10 mouse cellular contexts compared by ENCODE assay signal in genomic region chr14:33152941-33153340, GRCm38 (mm10). TPM values are rescaled to one million over a fixed set of nuclear protein-coding genes. Genes with fewer than 3 reads are reported as not detected.
A peak's percentile ranks its signal among the peaks of the same experiment; 100 is the strongest.
DNase-seq lines count a peak whose midpoint lies in the region; ATAC-seq and TF ChIP-seq lines count a peak whose summit lies in the region.
"Had no signal": no experiment of that assay in that cellular context is flagged by ENCODE, and none has a peak within 500 bp of the region (broad histone marks: within the 10 kb centered on the region; RNA-seq: fewer than 3 reads in every experiment).

No protein-coding gene starts in this region.

- H3K9ac ChIP-seq in hindbrain, postnatal 0 days (replicated peaks; ENCODE audit: low read length) = no peak overlapping the region
- H3K9ac ChIP-seq: intestine, embryonic 15.5 days had no signal

- no peak for ATAC-seq in hindbrain, postnatal 0 days
- ATAC-seq: intestine, embryonic 15.5 days had no signal

- 57% methylated on average over 1 of the region's 1 CpGs for WGBS in hindbrain, postnatal 0 days
- 65% methylated on average over 1 of the region's 1 CpGs for WGBS in hindbrain, embryonic 10.5 days
- 40% methylated on average over 1 of the region's 1 CpGs for WGBS in lung, adult 2 months

- no peak overlapping the region for H3K27ac ChIP-seq in hindbrain, postnatal 0 days
- H3K27ac ChIP-seq in hindbrain, embryonic 10.5 days = no peak overlapping the region
- H3K27ac ChIP-seq: intestine, embryonic 15.5 days had no signal

- H3K4me2 ChIP-seq in hindbrain, postnatal 0 days (ENCODE audit: low read depth, low read length) = no peak overlapping the region
- H3K4me2 ChIP-seq: intestine, embryonic 15.5 days; midbrain, embryonic 11.5 days had no signal

- no peaks in the 10 kb centered on the region for H3K36me3 ChIP-seq in hindbrain, postnatal 0 days (ENCODE audit: insufficient read depth, low read length)
- H3K36me3 ChIP-seq in hindbrain, embryonic 10.5 days = no peaks in the 10 kb centered on the region
- H3K36me3 ChIP-seq: intestine, embryonic 15.5 days had no signal

- H3K27me3 ChIP-seq in hindbrain, postnatal 0 days (ENCODE audit: insufficient read depth, low read length) = no peaks in the 10 kb centered on the region
- H3K27me3 ChIP-seq in hindbrain, embryonic 10.5 days (ENCODE audit: insufficient read depth, poor library complexity, severe bottlenecking) = peaks cover 21% of the 10 kb centered on the region
- H3K27me3 ChIP-seq: intestine, embryonic 15.5 days had no signal

- no peak for TF ChIP-seq POLR2A in lung, adult 2 months (IDR thresholded peaks at IDR 0.05; ENCODE audit: borderline replicate concordance, extremely low read depth, low read depth, low read length)

- no peaks in the 10 kb centered on the region for H3K4me1 ChIP-seq in hindbrain, postnatal 0 days (ENCODE audit: insufficient read depth, low read length)
- H3K4me1 ChIP-seq in hindbrain, embryonic 10.5 days (replicated peaks) = no peaks in the 10 kb centered on the region
- H3K4me1 ChIP-seq in lung, adult 2 months (ENCODE audit: control insufficient read depth, insufficient read depth, low read length) = no peaks in the 10 kb centered on the region
- H3K4me1 ChIP-seq: intestine, embryonic 15.5 days had no signal

- H3K4me3 ChIP-seq in hindbrain, postnatal 0 days (ENCODE audit: low read length) = no peak overlapping the region
- H3K4me3 ChIP-seq in hindbrain, embryonic 10.5 days = no peak overlapping the region
- no peak overlapping the region for H3K4me3 ChIP-seq in lung, adult 2 months (replicated peaks; ENCODE audit: extremely low read depth, low read depth, low read length)
- H3K4me3 ChIP-seq: intestine, embryonic 15.5 days had no signal

- peak; percentile 9 for DNase-seq in adrenal gland, postnatal 14 days
- no peak for DNase-seq in adrenal gland, postnatal 4 days (ENCODE audit: low spot score in 2 of 2)
- no peak for DNase-seq in hindbrain, postnatal 0 days (ENCODE audit: low spot score)
- DNase-seq in hindbrain, embryonic 10.5 days (ENCODE audit: low spot score) = no peak
- DNase-seq in lung, postnatal 14 days = peak; percentile 20
- no peak for DNase-seq in lung, adult 2 months
- DNase-seq in cerebellum, postnatal 25 days = peak; percentile 15 to 40
- DNase-seq in urinary bladder, adult 18-20 months (ENCODE audit: low spot score in 2 of 2) = no peak

- no peaks in the 10 kb centered on the region for H3K9me3 ChIP-seq in hindbrain, postnatal 0 days (ENCODE audit: low read length)
- H3K9me3 ChIP-seq in hindbrain, embryonic 10.5 days = no peaks in the 10 kb centered on the region
- H3K9me3 ChIP-seq: intestine, embryonic 15.5 days had no signal

- TF ChIP-seq CTCF in hindbrain, postnatal 0 days (IDR thresholded peaks at IDR 0.05; ENCODE audit: low read depth) = 0 out of 2 replicates have a peak, but pooled peaks have one; percentile 19
- TF ChIP-seq CTCF in lung, adult 2 months (IDR thresholded peaks at IDR 0.05; ENCODE audit: insufficient read depth, low read length) = no peak

RNA-seq across cellular contexts. Expression of gene Wdfy4, which starts 32.4 kb away (rescaled TPM):
- 2.6 and 12.9 TPM in 2 replicates for total RNA-seq in adrenal gland, postnatal 14 days (2021)
- 1 to 10 TPM; 2.8 to 5.9 TPM for total RNA-seq in adrenal gland, postnatal 4 days (2021)
- 0.43 and 0.89 TPM in 2 replicates for total RNA-seq in hindbrain, postnatal 0 days (2014; rRNA removed)
- polyA plus RNA-seq in hindbrain, postnatal 0 days (2015; fragmentation: Nextera tagmentation; extraction: Ambion mirVana) = 0.11 and 0.13 TPM in 2 replicates
- polyA plus RNA-seq in hindbrain, embryonic 10.5 days (2016; fragmentation: Nextera tagmentation; extraction: Ambion mirVana) = 0.16 and 0.43 TPM in 2 replicates
- 12.5 and 14.0 TPM in 2 replicates for polyA plus RNA-seq in lung, adult 2 months (2012; rRNA removed)

Comparison
In these comparisons a context has a peak if more than half of its experiments do, and no peak if none do; other contexts are left out.
1. DNase-seq: peak in adrenal gland, postnatal 14 days (single experiment), lung, postnatal 14 days (single experiment) and cerebellum, postnatal 25 days (2 of 2); none in adrenal gland, postnatal 4 days (0 of 2), hindbrain, postnatal 0 days (single experiment), hindbrain, embryonic 10.5 days (single experiment), lung, adult 2 months (single experiment) and urinary bladder, adult 18-20 months (0 of 2).